Mouse (Mus musculus) liver, adult 2 months (tissue): Measurements from ENCODE around the gene Tubb5.

Experiments
- CTCF ChIP-seq: fragments of 200-500 bp; IDR thresholded peaks from 2 replicates; pipeline ENCODE4 v1.5.1; 2011; ENCODE audit warnings: low read depth, low read length, control low read depth
- POLR2A ChIP-seq: fragments of 200-500 bp; IDR thresholded peaks from 2 replicates; pipeline ENCODE4 v1.6.1; 2011; ENCODE audit warnings: low read length, control low read depth; ENCODE audit not compliant: insufficient read depth; ENCODE audit errors: extremely low read depth

DNA sequence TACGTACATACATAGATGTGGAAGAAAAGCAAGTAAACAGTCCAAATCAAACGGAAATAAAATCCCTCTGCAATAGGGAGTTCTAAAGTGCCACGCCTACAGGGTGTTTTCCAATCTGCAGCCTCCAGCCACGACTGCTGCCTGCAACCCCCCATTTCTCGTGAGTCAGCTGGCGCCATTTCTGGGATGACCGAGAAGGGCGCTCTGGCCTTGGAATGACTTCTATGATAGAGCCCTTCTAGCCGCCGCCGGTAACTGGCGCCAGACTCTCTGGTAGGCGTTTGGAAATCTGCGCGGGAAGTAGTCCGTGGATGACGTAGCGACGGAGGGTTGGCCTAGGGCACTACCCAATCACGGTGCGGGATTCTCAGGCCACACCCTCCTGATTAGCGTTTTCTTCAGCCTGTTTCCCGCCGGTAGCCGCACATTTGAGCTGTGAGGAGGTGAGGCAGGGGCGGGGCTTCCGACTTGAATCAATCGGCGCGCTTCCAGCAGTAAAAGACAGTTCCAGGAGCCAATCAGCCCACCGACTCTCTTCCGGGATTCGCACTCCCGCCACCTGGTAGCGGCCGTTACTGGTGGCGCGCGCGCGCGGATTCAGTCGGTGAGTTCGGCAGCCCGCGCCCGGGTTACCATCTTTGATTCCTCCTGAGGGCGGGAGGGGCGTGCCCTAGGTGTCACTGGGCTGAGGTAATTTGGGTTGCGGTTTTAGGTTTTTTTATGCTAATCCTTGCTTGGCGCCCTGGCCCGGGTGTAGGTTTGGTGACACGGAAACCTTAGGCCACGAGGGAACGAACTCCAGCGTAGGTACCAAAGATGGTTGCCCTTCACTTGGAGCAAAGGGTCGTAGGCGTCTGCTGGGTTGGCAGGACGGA, 3.2 kb upstream of the Tubb5 start, which contains the start of gene Mdc1:
- TF ChIP-seq POLR2A (peak; percentile 54; the same call in 1 of the 2 replicates), CTCF (no peak; the same call in 1 of the 2 replicates)
